Mouse (Mus musculus) heart, postnatal 25 days (tissue): ENCODE data around the gene Gm2007. TPM values are rescaled to one million over a fixed set of nuclear protein-coding genes. Genes with fewer than 3 reads are reported as not detected.
"Not testable (repeated sequence)": the region's sequence is repeated elsewhere in the genome, so short reads cannot be mapped to it uniquely, and the experiment has no call there.

Experiments
- DNase-seq: peaks from one replicate; pipeline ENCODE4 v3.0.0; 2022; ENCODE audit warnings: low spot score
- intact Hi-C: fragments of 180-260 bp; cut with DNase I; formaldehyde crosslinking; loops from one replicate; pipeline ENCODE4 v1.15.1; 2025
- total RNA-seq, 2 experiments: library from RNA; stranded (reverse); gene quantifications; 2 replicates each; pipeline ENCODE4 v1.2.3; 2021

Gene Gm2007
- total RNA-seq = not detected

- intact Hi-C loops, DNase-seq: not testable (repeated sequence)
Measured at GRCm38 (mm10) chr2:175741237-175741636, at the start of gene Gm2007. Gene Gm2007, plus strand, starts transcription at chr2:175741537.

- DNase-seq, intact Hi-C loops: not testable (repeated sequence)
Measured at GRCm38 (mm10) chr2:175703546-175703945, 37.8 kb upstream of the Gm2007 start, which contains the start of gene Zfp969. Gene Zfp969, minus strand, starts transcription at chr2:175703646.

GRCm38 (mm10) chr2:175800993-175801392 lies 59.7 kb downstream of the Gm2007 start, which contains the start of gene Gm14288:
Gene Gm14288, minus strand, starts transcription at chr2:175801093.
- DNase-seq, intact Hi-C loops: not testable (repeated sequence)

Other genes starting within 250 kb of the Gm2007 start
- not detected for gene Gm11007, start 97.6 kb upstream of the Gm2007 start, total RNA-seq
- gene Zfp969, start 37.9 kb upstream of the Gm2007 start, total RNA-seq = 10 to 100 TPM; 29.0 to 47.6 TPM
- 10 to 100 TPM in 1 of 2 experiments, 1 to 10 TPM in 1; 9.1 to 22.2 TPM for gene Gm14288, start 59.6 kb downstream of the Gm2007 start, total RNA-seq
- 10 to 100 TPM; 18.1 to 19.5 TPM for gene Gm6710, start 127.7 kb downstream of the Gm2007 start, total RNA-seq
- gene Zfp966, start 189.6 kb downstream of the Gm2007 start, total RNA-seq = 10 to 100 TPM; 13.2 to 14.2 TPM
- gene Gm2026, start 223.8 kb downstream of the Gm2007 start, total RNA-seq = 10 to 100 TPM; 20.7 to 22.1 TPM